Mouse (Mus musculus) lung, embryonic 14.5 days (tissue): ENCODE data around the gene Wdr82. TPM values are rescaled to one million over a fixed set of nuclear protein-coding genes. Genes with fewer than 3 reads are reported as not detected.
A peak's percentile ranks its signal among the peaks of the same experiment; 100 is the strongest.

Experiments used
- ATAC-seq: fragments of 200-750 bp; cut with Nextera tagmentation; 2 replicates; pipeline ENCODE4 v1.8.0; 2017; ENCODE audit warnings: mild to moderate bottlenecking, moderate TSS enrichment, moderate library complexity; ENCODE audit not compliant: insufficient read depth
- DNase-seq: peaks from one replicate; pipeline ENCODE4 v3.0.0-alpha.2; 2015
- H3K27ac ChIP-seq: fragments of 300-500 bp; sonication (generic); 2 replicates; pipeline ENCODE4 v1.5.1; 2014; ENCODE audit warnings: low read depth, mild to moderate bottlenecking, moderate library complexity
- H3K27me3 ChIP-seq: fragments of 300-500 bp; sonication (generic); 2 replicates; pipeline ENCODE4 v1.6.1; 2014; ENCODE audit warnings: low read length, control low read depth; ENCODE audit not compliant: insufficient read depth
- H3K36me3 ChIP-seq: fragments of 300-500 bp; sonication (generic); 2 replicates; pipeline ENCODE4 v1.6.1; 2014; ENCODE audit warnings: control low read depth; ENCODE audit not compliant: insufficient read depth
- H3K4me1 ChIP-seq: fragments of 300-500 bp; sonication (generic); 2 replicates; pipeline ENCODE4 v1.6.1; 2014; ENCODE audit warnings: antibody characterized with exemption, control low read depth; ENCODE audit not compliant: insufficient read depth
- H3K4me2 ChIP-seq: fragments of 300-500 bp; sonication (generic); 2 replicates; pipeline ENCODE4 v1.6.1; 2014; ENCODE audit warnings: mild to moderate bottlenecking
- H3K4me3 ChIP-seq: fragments of 300-500 bp; sonication (generic); 2 replicates; pipeline ENCODE4 v1.5.1; 2014; ENCODE audit warnings: low read depth, low read length
- H3K9ac ChIP-seq: fragments of 300-500 bp; sonication (generic); 2 replicates; pipeline ENCODE4 v1.6.1; 2014
- H3K9me3 ChIP-seq: fragments of 300-500 bp; sonication (generic); 2 replicates; pipeline ENCODE4 v1.6.1; 2016; ENCODE audit warnings: low read depth, low read length, control low read depth
- CTCF ChIP-seq: IDR thresholded peaks from 2 replicates; pipeline ENCODE4 v1.5.1; 2016; ENCODE audit warnings: antibody characterized with exemption, low read depth
- WGBS: fragments of 180-500 bp; shearing (Covaris S2); extraction: QIAGEN DNeasy Blood & Tissue Kit; methylation state at CpG from one replicate; pipeline ENCODE4 v1.1.7; 2014; 5-methylcytosine and 5-hydroxymethylcytosine counted together
- polyA plus RNA-seq: library from polyadenylated mRNA; unstranded; fragments of >200 nt; fragmentation: Nextera tagmentation; extraction: Ambion mirVana; gene quantifications from 2 replicates; pipeline ENCODE4 v1.2.1, GENCODE M21; 2014

The Wdr82 gene
- polyA plus RNA-seq, 1 experiment from 2014 or later = 26.9 TPM

- Histone ChIP-seq H3K9ac (peak overlapping the region; percentile 69), H3K4me2 (peak overlapping the region; percentile 70), H3K27me3 (no peaks in the 10 kb centered on the region), H3K27ac (no peak overlapping the region), H3K4me3 (peak overlapping the region; percentile 64), H3K4me1 (peaks cover 13% of the 10 kb centered on the region; the same call in 1 of the 2 replicates), H3K9me3 (no peaks in the 10 kb centered on the region), H3K36me3 (peaks cover 8% of the 10 kb centered on the region; the same call in 1 of the 2 replicates)
- WGBS = 64% methylated on average over 7 of the region's 7 CpGs
- TF ChIP-seq CTCF = no peak
- DNase-seq (no peak), ATAC-seq (no peak)
Measured at GRCm38 (mm10) chr9:106203990-106204851, 33.5 kb downstream of the Wdr82 start.

- no peaks in the 10 kb centered on the region for H3K9me3 ChIP-seq
- no peak for TF ChIP-seq CTCF
- ATAC-seq = no peak
- H3K27ac ChIP-seq = no peak overlapping the region
- no peak for DNase-seq
- H3K36me3 ChIP-seq = peaks cover 8% of the 10 kb centered on the region; the same call in 1 of the 2 replicates
- H3K4me3 ChIP-seq = no peak overlapping the region
- no peak overlapping the region for H3K9ac ChIP-seq
- peaks cover 13% of the 10 kb centered on the region; the same call in 1 of the 2 replicates for H3K4me1 ChIP-seq
- WGBS = 71% methylated on average over 7 of the region's 7 CpGs
- H3K27me3 ChIP-seq = no peaks in the 10 kb centered on the region
- no peak overlapping the region for H3K4me2 ChIP-seq
Measured at GRCm38 (mm10) chr9:106205713-106206290, 35.1 kb downstream of the Wdr82 start.

GRCm38 (mm10) chr9:106206515-106206914 lies 35.8 kb downstream of the Wdr82 start:
- no peak overlapping the region for H3K4me3 ChIP-seq
- H3K9me3 ChIP-seq = no peaks in the 10 kb centered on the region
- no peaks in the 10 kb centered on the region for H3K27me3 ChIP-seq
- H3K4me2 ChIP-seq = no peak overlapping the region
- ATAC-seq (no peak), DNase-seq (no peak)
- no peak overlapping the region for H3K9ac ChIP-seq
- peaks cover 8% of the 10 kb centered on the region; the same call in 1 of the 2 replicates for H3K36me3 ChIP-seq
- no peak overlapping the region for H3K27ac ChIP-seq
- TF ChIP-seq CTCF = no peak
- 62% methylated on average over 2 of the region's 2 CpGs for WGBS
- H3K4me1 ChIP-seq = peaks cover 17% of the 10 kb centered on the region; the same call in 1 of the 2 replicates

GRCm38 (mm10) chr9:106208181-106208580 lies 37.5 kb downstream of the Wdr82 start:
- TF ChIP-seq CTCF = no peak
- 0 out of 2 replicates have a peak, but pooled peaks cover 14% of the 10 kb centered on the region for H3K4me1 ChIP-seq

GRCm38 (mm10) chr9:106209954-106210353 lies 39.2 kb downstream of the Wdr82 start:
- Histone ChIP-seq H3K4me1 (0 out of 2 replicates have a peak, but pooled peaks cover 5% of the 10 kb centered on the region), H3K27me3 (no peaks in the 10 kb centered on the region), H3K4me3 (no peak overlapping the region), H3K36me3 (peaks cover 36% of the 10 kb centered on the region), H3K9me3 (no peaks in the 10 kb centered on the region), H3K27ac (no peak overlapping the region), H3K9ac (no peak overlapping the region), H3K4me2 (no peak overlapping the region)
- no peak for TF ChIP-seq CTCF
- DNase-seq (no peak), ATAC-seq (no peak)
- WGBS = 85% methylated on average over 4 of the region's 4 CpGs

More at GRCm38 (mm10) chr9:106208181-106208580, 37.5 kb downstream of the Wdr82 start:
- no peak overlapping the region for H3K9ac ChIP-seq
- H3K27ac ChIP-seq = no peak overlapping the region
- no peaks in the 10 kb centered on the region for H3K27me3 ChIP-seq
- no peak for ATAC-seq
- no peak overlapping the region for H3K4me3 ChIP-seq
- DNase-seq = no peak
- H3K36me3 ChIP-seq = peaks cover 18% of the 10 kb centered on the region
- H3K9me3 ChIP-seq = no peaks in the 10 kb centered on the region
- WGBS = 69% methylated on average over 5 of the region's 5 CpGs
- no peak overlapping the region for H3K4me2 ChIP-seq

GRCm38 (mm10) chr9:106210853-106211609 lies 40.3 kb downstream of the Wdr82 start:
- ATAC-seq (peak; percentile 44), DNase-seq (peak; percentile 42)
- peak overlapping the region; percentile 14; the same call in 1 of the 2 replicates for H3K4me3 ChIP-seq
- H3K9ac ChIP-seq = peak overlapping the region; percentile 50
- TF ChIP-seq CTCF = no peak
- H3K4me1 ChIP-seq = 0 out of 2 replicates have a peak, but pooled peaks cover 5% of the 10 kb centered on the region
- peaks cover 41% of the 10 kb centered on the region for H3K36me3 ChIP-seq
- H3K27ac ChIP-seq = peak overlapping the region; percentile 88
- H3K4me2 ChIP-seq = peak overlapping the region; percentile 56
- no peaks in the 10 kb centered on the region for H3K27me3 ChIP-seq
- WGBS = 47% methylated on average over 9 of the region's 9 CpGs
- no peaks in the 10 kb centered on the region for H3K9me3 ChIP-seq
